Mouse (Mus musculus) olfactory bulb, adult 2 months (tissue): Measurements from ENCODE around the gene Mlxipl. TPM values are rescaled to one million over a fixed set of nuclear protein-coding genes. Genes with fewer than 3 reads are reported as not detected.

ENCODE experiments used
- H3K27ac ChIP-seq: fragments of 200-500 bp; 2 replicates; pipeline ENCODE4 v1.5.1; 2012; ENCODE audit warnings: low read depth, low read length; ENCODE audit not compliant: insufficient read depth
- H3K4me1 ChIP-seq: fragments of 200-500 bp; 2 replicates; pipeline ENCODE4 v1.6.1; 2012; ENCODE audit warnings: low read length; ENCODE audit not compliant: control insufficient read depth, insufficient read depth
- H3K4me3 ChIP-seq: fragments of 200-500 bp; 2 replicates; pipeline ENCODE4 v1.5.1; 2012; ENCODE audit warnings: mild to moderate bottlenecking, low read depth, low read length, moderate library complexity; ENCODE audit not compliant: insufficient read depth
- CTCF ChIP-seq: fragments of 200-500 bp; IDR thresholded peaks from 2 replicates; pipeline ENCODE4 v1.5.1; 2012; ENCODE audit warnings: low read depth, mild to moderate bottlenecking, low read length, moderate library complexity; ENCODE audit not compliant: insufficient read depth
- POLR2A ChIP-seq: fragments of 200-500 bp; IDR thresholded peaks from 2 replicates; pipeline ENCODE4 v1.6.1; 2012; ENCODE audit warnings: mild to moderate bottlenecking, low read depth, low read length, moderate library complexity; ENCODE audit not compliant: insufficient read depth
- WGBS: fragments of 180-500 bp; shearing (Covaris S2); methylation state at CpG from one replicate; pipeline ENCODE4 v1.1.7; 2018; 5-methylcytosine and 5-hydroxymethylcytosine counted together
- polyA plus RNA-seq: library from polyadenylated mRNA; stranded (reverse); fragments of >200 nt; gene quantifications from 2 replicates; pipeline ENCODE4 v1.2.4, GENCODE M21; 2012; ENCODE audit warnings: low replicate concordance; ENCODE audit not compliant: missing spikeins, insufficient read depth, insufficient read length

The Mlxipl gene
- polyA plus RNA-seq, 1 experiment: not detected

DNA sequence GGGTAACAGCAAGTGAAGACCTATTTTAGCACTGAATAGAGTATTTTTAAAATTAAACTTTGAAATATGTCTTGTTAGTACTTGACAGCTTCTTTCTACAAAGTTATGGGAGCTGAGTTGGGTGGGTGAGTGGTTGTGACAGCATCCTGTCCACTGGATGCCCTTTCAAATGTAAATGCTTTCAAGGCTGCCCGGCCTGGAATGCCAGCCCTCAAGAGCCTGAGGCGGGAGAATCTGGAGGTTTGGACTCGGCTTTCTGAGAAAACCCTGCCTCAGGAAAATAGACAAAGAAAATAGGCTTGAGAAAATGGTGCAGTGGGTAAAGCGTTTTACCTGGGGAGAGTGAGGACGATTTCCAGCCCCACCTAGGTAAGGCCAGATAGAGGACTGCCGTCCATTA, 92.1 kb downstream of the Mlxipl start:
- H3K4me3 ChIP-seq: no peak overlapping the region
- H3K27ac ChIP-seq: no peak overlapping the region
- 53% methylated on average over 6 of the region's 6 CpGs for WGBS
- no peak for TF ChIP-seq POLR2A
- no peak for TF ChIP-seq CTCF
- peaks cover 6% of the 10 kb centered on the region for H3K4me1 ChIP-seq

DNA sequence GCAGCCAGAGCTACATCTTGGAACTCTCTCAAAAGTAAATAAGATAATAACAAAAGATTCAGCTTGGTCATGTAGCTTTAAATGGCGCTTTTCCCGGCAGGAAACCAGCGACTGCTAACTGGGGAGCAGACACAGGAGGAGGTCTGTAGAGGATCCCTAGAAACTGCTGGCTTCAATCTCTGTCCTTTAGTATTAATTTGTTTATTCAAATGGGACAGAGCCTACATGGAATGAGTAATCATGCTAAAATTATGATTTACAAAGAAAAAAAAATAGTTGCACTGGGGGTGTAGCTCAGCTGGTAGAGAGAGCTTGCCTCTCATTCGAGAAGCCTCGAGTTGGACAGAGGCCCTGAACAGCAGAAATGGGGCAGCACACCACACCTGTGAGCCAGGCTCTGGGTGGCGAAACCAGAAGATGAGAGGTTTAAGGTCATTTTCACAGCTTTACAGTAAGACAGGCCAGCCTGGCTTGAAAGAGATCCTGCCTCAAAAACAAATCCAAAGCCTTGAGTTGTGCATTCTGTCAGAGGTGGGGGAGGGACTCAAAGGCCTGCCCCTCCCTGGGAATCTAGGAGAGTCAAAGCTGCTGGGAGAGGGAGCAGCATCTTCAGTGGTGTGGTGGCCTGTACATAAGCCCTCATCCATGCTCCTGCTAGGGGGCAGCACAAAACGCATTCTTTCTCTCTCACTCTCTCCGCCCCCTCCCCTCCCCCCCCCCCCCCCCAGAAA, 93.6 kb downstream of the Mlxipl start:
- peaks cover 6% of the 10 kb centered on the region for H3K4me1 ChIP-seq
- WGBS: 32% methylated on average over 8 of the region's 8 CpGs
- H3K27ac ChIP-seq: no peak overlapping the region
- H3K4me3 ChIP-seq: no peak overlapping the region
- TF ChIP-seq POLR2A (no peak), CTCF (no peak)

DNA sequence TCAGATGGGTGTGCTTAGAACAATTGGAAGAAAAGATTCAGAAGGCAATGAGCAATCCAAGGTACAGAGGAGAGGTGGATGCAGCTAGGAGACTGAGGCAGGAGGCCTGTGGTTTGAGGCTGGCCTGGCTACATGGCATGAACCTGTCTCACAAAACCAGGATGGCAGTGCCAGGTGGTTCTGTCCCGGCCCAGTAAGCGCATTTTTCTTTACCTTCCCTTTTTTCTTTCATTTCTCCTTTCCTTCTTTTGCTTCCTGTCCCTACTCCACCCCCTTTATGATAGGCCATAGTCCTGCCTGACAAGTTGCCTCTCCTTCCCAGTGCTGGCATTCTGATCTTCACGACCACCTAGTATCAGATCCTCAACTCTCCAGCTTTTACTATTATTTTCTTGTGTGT, 95.3 kb downstream of the Mlxipl start:
- TF ChIP-seq CTCF: no peak
- TF ChIP-seq POLR2A: no peak
- H3K4me3 ChIP-seq: no peak overlapping the region
- WGBS: 99% methylated on average over 3 of the region's 3 CpGs
- H3K27ac ChIP-seq: no peak overlapping the region
- H3K4me1 ChIP-seq: peaks cover 8% of the 10 kb centered on the region

DNA sequence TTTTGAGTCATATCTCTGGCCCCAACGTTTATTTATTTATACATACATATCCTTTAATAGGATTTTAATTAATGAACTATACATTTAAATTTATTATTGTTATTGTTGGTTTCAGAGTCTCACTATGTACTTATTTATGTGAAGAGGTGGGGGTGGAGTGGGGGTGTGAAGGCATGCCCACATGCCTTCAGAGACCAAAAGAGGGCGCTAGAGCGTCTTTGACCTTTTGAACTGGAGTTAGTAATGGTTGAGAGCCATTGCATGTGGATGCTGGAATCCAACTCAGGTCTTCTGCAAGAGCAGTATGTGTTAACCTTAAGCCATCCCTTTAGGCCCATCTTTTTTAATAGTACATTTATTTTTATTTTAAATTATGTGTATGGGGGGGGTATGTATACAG, 95.9 kb downstream of the Mlxipl start:
- H3K4me3 ChIP-seq: no peak overlapping the region
- no peak overlapping the region for H3K27ac ChIP-seq
- H3K4me1 ChIP-seq: peaks cover 8% of the 10 kb centered on the region
- 37% methylated on average over 3 of the region's 3 CpGs for WGBS
- no peak for TF ChIP-seq POLR2A
- no peak for TF ChIP-seq CTCF

DNA sequence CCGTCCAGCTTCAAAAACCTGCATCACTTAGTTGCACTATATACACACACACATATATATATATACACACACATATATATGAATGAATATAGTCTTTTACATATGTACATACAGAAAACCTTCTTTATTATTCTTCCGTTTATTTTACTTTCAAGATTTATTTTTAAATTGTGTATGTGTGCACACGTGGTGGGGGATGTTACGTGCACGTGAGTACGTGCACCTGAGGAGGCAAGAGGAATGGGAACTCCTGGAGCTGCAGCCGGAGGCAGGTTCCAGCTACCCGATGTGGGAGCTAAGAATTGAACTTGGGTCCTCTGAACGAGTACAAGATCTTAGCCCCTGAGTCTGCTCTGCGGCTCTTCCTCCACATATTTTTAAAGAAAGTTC, 96.5 kb downstream of the Mlxipl start:
- peaks cover 8% of the 10 kb centered on the region for H3K4me1 ChIP-seq
- H3K4me3 ChIP-seq: peak overlapping the region; percentile 88
- 16% methylated on average over 10 of the region's 10 CpGs for WGBS
- peak overlapping the region; percentile 93 for H3K27ac ChIP-seq
- no peak for TF ChIP-seq CTCF
- TF ChIP-seq POLR2A: no peak

DNA sequence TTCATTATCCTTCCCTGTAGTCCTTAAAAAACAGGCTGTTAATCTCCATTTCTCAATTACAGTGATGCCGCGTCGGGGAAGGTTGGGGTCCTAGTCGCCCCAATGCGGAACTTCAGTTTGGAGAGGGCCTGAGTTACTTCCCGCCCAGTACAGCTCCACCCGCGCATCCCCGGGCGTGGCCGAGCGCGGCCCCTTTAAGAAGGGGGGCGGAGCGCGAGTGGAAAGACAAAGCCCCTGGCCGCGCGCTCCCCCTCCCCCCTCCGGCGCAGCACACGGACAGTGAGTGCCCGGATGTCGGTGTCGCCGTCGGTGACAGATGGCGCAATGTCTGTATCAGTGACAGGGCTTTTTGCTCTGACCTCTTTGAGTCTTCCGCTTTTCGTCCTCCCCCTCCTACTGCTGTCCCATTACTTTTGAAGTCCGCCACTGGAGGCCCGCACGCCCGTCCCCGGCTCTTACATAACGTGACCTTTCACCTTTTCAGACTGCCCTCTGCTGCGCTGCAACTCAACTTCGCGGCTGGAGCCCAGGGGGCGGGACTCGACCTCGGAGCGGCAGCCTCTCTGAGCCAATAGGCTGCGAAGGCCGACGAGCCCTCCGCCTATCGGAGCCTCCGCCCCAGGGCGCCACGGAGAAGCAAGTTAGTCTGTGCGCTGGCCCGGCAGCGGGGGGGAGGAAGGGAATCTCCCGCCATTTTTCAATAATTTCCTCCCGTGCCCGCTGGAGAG, 97.1 kb downstream of the Mlxipl start, which contains the start of gene Baz1b:
Baz1b (plus strand) TSS at position 644 of the 728 bp plus-strand sequence.
- WGBS: under 1% methylated on average over 57 of the region's 57 CpGs
- Histone ChIP-seq H3K4me1 (peaks cover 8% of the 10 kb centered on the region), H3K4me3 (peak within 1 kb of the TSS; percentile 88), H3K27ac (peak within 1 kb of the TSS; percentile 93)
- TF ChIP-seq CTCF: no peak
- TF ChIP-seq POLR2A: peak; percentile 49

DNA sequence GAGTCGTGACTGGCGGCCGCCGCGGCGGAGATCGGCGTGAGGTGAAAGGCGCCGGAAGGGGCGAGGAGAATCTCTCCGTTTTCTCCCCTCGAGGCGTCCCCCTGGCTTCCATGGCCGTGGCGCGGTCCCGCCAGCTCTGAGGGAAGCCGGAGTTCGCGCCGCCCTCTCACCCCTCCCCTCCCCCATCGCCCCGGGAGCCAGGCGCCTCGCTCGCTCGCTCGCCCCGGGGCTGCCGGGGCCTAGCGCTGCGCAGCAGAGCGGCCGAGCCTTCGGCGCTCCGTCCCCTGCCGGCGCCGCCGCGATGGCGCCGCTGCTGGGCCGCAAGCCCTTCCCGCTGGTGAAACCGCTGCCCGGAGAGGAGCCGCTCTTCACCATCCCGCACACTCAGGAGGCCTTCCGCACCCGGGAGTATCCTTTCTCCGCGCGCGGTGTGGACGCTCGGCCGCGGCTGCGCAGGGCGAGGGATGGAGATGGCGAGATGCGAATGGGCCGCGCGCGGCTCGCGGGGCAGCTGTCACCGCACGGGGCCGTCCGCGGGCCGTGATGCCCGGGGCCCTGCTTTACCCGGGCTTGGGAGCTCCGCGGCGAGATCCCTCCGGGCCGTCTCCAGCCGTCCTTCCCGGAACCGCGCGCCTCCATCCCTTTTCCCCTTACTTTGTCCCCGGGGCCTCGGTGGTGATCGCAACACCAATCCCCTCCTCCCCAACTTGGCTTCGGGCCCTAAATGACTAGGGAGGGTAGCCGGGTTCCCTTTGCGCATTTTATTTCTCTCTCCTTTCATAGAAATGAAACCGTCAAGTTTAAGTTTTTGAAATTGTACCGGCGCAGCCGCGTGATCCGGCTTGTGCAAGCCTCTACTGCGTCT, 97.9 kb downstream of the Mlxipl start:
- peak overlapping the region; percentile 58 for H3K27ac ChIP-seq
- under 1% methylated on average over 101 of the region's 102 CpGs for WGBS
- TF ChIP-seq POLR2A (no peak), CTCF (no peak)

More for the DNA sequence above, 97.9 kb downstream of the Mlxipl start:
- peaks cover 8% of the 10 kb centered on the region for H3K4me1 ChIP-seq
- H3K4me3 ChIP-seq: peak overlapping the region; percentile 88

Other genes with a start within 250 kb of the Mlxipl start
- gene Tmem270, start 183.2 kb upstream of the Mlxipl start, polyA plus RNA-seq: not detected in 2 replicates
- not detected in 2 replicates for gene Cldn13, start 174.4 kb upstream of the Mlxipl start, polyA plus RNA-seq
- not detected in 2 replicates for gene Mettl27, start 157.5 kb upstream of the Mlxipl start, polyA plus RNA-seq
- not detected in 2 replicates for gene Cldn4, start 143.0 kb upstream of the Mlxipl start, polyA plus RNA-seq
- gene Cldn3, start 103.7 kb upstream of the Mlxipl start, polyA plus RNA-seq: not detected in 2 replicates
- not detected in 2 replicates for gene Abhd11, start 80.7 kb upstream of the Mlxipl start, polyA plus RNA-seq
- not detected in 2 replicates for gene Stx1a, start 66.4 kb upstream of the Mlxipl start, polyA plus RNA-seq
- gene Dnajc30, start 25.7 kb upstream of the Mlxipl start, polyA plus RNA-seq: not detected in 2 replicates
- gene Bud23, start 24.9 kb upstream of the Mlxipl start, polyA plus RNA-seq: not detected in 2 replicates
- gene Vps37d, start 11.6 kb upstream of the Mlxipl start, polyA plus RNA-seq: not detected in 2 replicates
- not detected in 2 replicates for gene Tbl2, start 59.8 kb downstream of the Mlxipl start, polyA plus RNA-seq
- gene Bcl7b, start 78.4 kb downstream of the Mlxipl start, polyA plus RNA-seq: not detected in 2 replicates
- 147 TPM in 1 of 2 replicates, not detected in the other for gene Baz1b, start 97.4 kb downstream of the Mlxipl start, polyA plus RNA-seq
- gene Fzd9, start 161.3 kb downstream of the Mlxipl start, polyA plus RNA-seq: not detected in 2 replicates